Mouse (Mus musculus): ENCODE data around the gene Kcnh7.

Gene Kcnh7

GRCm38 (mm10) chr2:63183563-63184545 is at the start of gene Kcnh7:
Kcnh7 (minus strand) TSS chr2:63184287.
- no peak for DNase-seq (ENCODE audit: low read depth, low spot score)
- Histone ChIP-seq H3K27me3 (ENCODE audit: control insufficient read depth, insufficient read depth, low read length, poor library complexity, severe bottlenecking) (no peaks in the 10 kb centered on the region), H3K36me3 (ENCODE audit: control insufficient read depth, insufficient read depth, low read length, poor library complexity, severe bottlenecking) (no peaks in the 10 kb centered on the region)

GRCm38 (mm10) chr2:63207435-63207834 is 23.3 kb upstream of the Kcnh7 start:
- no peaks in the 10 kb centered on the region for H3K36me3 ChIP-seq (ENCODE audit: control insufficient read depth, insufficient read depth, low read length, poor library complexity, severe bottlenecking)
- no peaks in the 10 kb centered on the region for H3K27me3 ChIP-seq (ENCODE audit: control insufficient read depth, insufficient read depth, low read length, poor library complexity, severe bottlenecking)
- no peak for DNase-seq (ENCODE audit: low read depth, low spot score)

GRCm38 (mm10) chr2:63186014-63186413 is 1.9 kb upstream of the Kcnh7 start:
- no peaks in the 10 kb centered on the region for H3K36me3 ChIP-seq (ENCODE audit: control insufficient read depth, insufficient read depth, low read length, poor library complexity, severe bottlenecking)

GRCm38 (mm10) chr2:63184551-63185430 is 704 bp upstream of the Kcnh7 start:
- H3K27me3 ChIP-seq (ENCODE audit: control insufficient read depth, insufficient read depth, low read length, poor library complexity, severe bottlenecking), result no peaks in the 10 kb centered on the region
- DNase-seq (ENCODE audit: low read depth, low spot score), result no peak
- H3K36me3 ChIP-seq (ENCODE audit: control insufficient read depth, insufficient read depth, low read length, poor library complexity, severe bottlenecking), result no peaks in the 10 kb centered on the region

More at GRCm38 (mm10) chr2:63186014-63186413, 1.9 kb upstream of the Kcnh7 start:
- H3K27me3 ChIP-seq (ENCODE audit: control insufficient read depth, insufficient read depth, low read length, poor library complexity, severe bottlenecking), result no peaks in the 10 kb centered on the region
- DNase-seq (ENCODE audit: low read depth, low spot score), result no peak

- Histone ChIP-seq H3K36me3 (ENCODE audit: control insufficient read depth, insufficient read depth, low read length, poor library complexity, severe bottlenecking) (no peaks in the 10 kb centered on the region), H3K27me3 (ENCODE audit: control insufficient read depth, insufficient read depth, low read length, poor library complexity, severe bottlenecking) (no peaks in the 10 kb centered on the region)
- no peak for DNase-seq (ENCODE audit: low read depth, low spot score)
Measured at GRCm38 (mm10) chr2:63153701-63154100, 30.4 kb downstream of the Kcnh7 start.

- DNase-seq (ENCODE audit: low read depth, low spot score), result no peak
- no peaks in the 10 kb centered on the region for H3K27me3 ChIP-seq (ENCODE audit: control insufficient read depth, insufficient read depth, low read length, poor library complexity, severe bottlenecking)
- no peaks in the 10 kb centered on the region for H3K36me3 ChIP-seq (ENCODE audit: control insufficient read depth, insufficient read depth, low read length, poor library complexity, severe bottlenecking)
Measured at GRCm38 (mm10) chr2:63127762-63128516, 56.1 kb downstream of the Kcnh7 start.

GRCm38 (mm10) chr2:63120316-63120715 is 63.8 kb downstream of the Kcnh7 start:
- H3K27me3 ChIP-seq (ENCODE audit: control insufficient read depth, insufficient read depth, low read length, poor library complexity, severe bottlenecking), result no peaks in the 10 kb centered on the region
- DNase-seq (ENCODE audit: low read depth, low spot score), result no peak
- no peaks in the 10 kb centered on the region for H3K36me3 ChIP-seq (ENCODE audit: control insufficient read depth, insufficient read depth, low read length, poor library complexity, severe bottlenecking)

- Histone ChIP-seq H3K27me3 (ENCODE audit: control insufficient read depth, insufficient read depth, low read length, poor library complexity, severe bottlenecking) (no peaks in the 10 kb centered on the region), H3K36me3 (ENCODE audit: control insufficient read depth, insufficient read depth, low read length, poor library complexity, severe bottlenecking) (no peaks in the 10 kb centered on the region)
- no peak for DNase-seq (ENCODE audit: low read depth, low spot score)
Measured at GRCm38 (mm10) chr2:63117209-63118193, 66.6 kb downstream of the Kcnh7 start.

- DNase-seq (ENCODE audit: low read depth, low spot score), result no peak
- H3K36me3 ChIP-seq (ENCODE audit: control insufficient read depth, insufficient read depth, low read length, poor library complexity, severe bottlenecking), result no peaks in the 10 kb centered on the region
- H3K27me3 ChIP-seq (ENCODE audit: control insufficient read depth, insufficient read depth, low read length, poor library complexity, severe bottlenecking), result no peaks in the 10 kb centered on the region
Measured at GRCm38 (mm10) chr2:63105971-63106370, 78.1 kb downstream of the Kcnh7 start.

GRCm38 (mm10) chr2:63099676-63100075 is 84.4 kb downstream of the Kcnh7 start:
- Histone ChIP-seq H3K36me3 (ENCODE audit: control insufficient read depth, insufficient read depth, low read length, poor library complexity, severe bottlenecking) (no peaks in the 10 kb centered on the region), H3K27me3 (ENCODE audit: control insufficient read depth, insufficient read depth, low read length, poor library complexity, severe bottlenecking) (no peaks in the 10 kb centered on the region)
- DNase-seq (ENCODE audit: low read depth, low spot score), result no peak

- Histone ChIP-seq H3K27me3 (ENCODE audit: control insufficient read depth, insufficient read depth, low read length, poor library complexity, severe bottlenecking) (no peaks in the 10 kb centered on the region), H3K36me3 (ENCODE audit: control insufficient read depth, insufficient read depth, low read length, poor library complexity, severe bottlenecking) (no peaks in the 10 kb centered on the region)
- DNase-seq (ENCODE audit: low read depth, low spot score), result no peak
Measured at GRCm38 (mm10) chr2:63091775-63092174, 92.3 kb downstream of the Kcnh7 start.

- no peak for DNase-seq (ENCODE audit: low read depth, low spot score)
- no peaks in the 10 kb centered on the region for H3K27me3 ChIP-seq (ENCODE audit: control insufficient read depth, insufficient read depth, low read length, poor library complexity, severe bottlenecking)
- H3K36me3 ChIP-seq (ENCODE audit: control insufficient read depth, insufficient read depth, low read length, poor library complexity, severe bottlenecking), result no peaks in the 10 kb centered on the region
Measured at GRCm38 (mm10) chr2:63090447-63090846, 93.6 kb downstream of the Kcnh7 start.

- H3K36me3 ChIP-seq (ENCODE audit: control insufficient read depth, insufficient read depth, low read length, poor library complexity, severe bottlenecking), result no peaks in the 10 kb centered on the region
- no peaks in the 10 kb centered on the region for H3K27me3 ChIP-seq (ENCODE audit: control insufficient read depth, insufficient read depth, low read length, poor library complexity, severe bottlenecking)
- DNase-seq (ENCODE audit: low read depth, low spot score), result no peak
Measured at GRCm38 (mm10) chr2:63058386-63058785, 125.7 kb downstream of the Kcnh7 start.

Measured in splenic B cell, adult 2 months (primary cell).